Mouse (Mus musculus) right cerebral cortex, postnatal 14 days (tissue): ENCODE results near the gene Grin3b.

ENCODE experiments used
- DNase-seq: peaks from one replicate; pipeline ENCODE4 v3.0.0; 2022

Grin3b gene

GRCm38 (mm10) chr10:80019471-80020131, 49.1 kb downstream of the Grin3b start:
- no peak for DNase-seq

GRCm38 (mm10) chr10:80020191-80020590, 49.7 kb downstream of the Grin3b start:
- DNase-seq: no peak

- DNase-seq: no peak
These were observed 50.2 kb downstream of the Grin3b start for GRCm38 (mm10) chr10:80020603-80021319.

- DNase-seq: no peak
These were observed 50.8 kb downstream of the Grin3b start for GRCm38 (mm10) chr10:80021320-80021641.

- DNase-seq: no peak
These were observed 51.6 kb downstream of the Grin3b start for GRCm38 (mm10) chr10:80022164-80022563.

- no peak for DNase-seq
These were observed 52.3 kb downstream of the Grin3b start for GRCm38 (mm10) chr10:80022806-80023205.

- DNase-seq: no peak
These were observed 53.2 kb downstream of the Grin3b start for GRCm38 (mm10) chr10:80023758-80024157.

GRCm38 (mm10) chr10:80024229-80025043, 53.9 kb downstream of the Grin3b start:
- DNase-seq: no peak

GRCm38 (mm10) chr10:80025044-80025347, 54.5 kb downstream of the Grin3b start:
- no peak for DNase-seq

- no peak for DNase-seq
These were observed 54.9 kb downstream of the Grin3b start for GRCm38 (mm10) chr10:80025463-80025862.

GRCm38 (mm10) chr10:80025889-80026288, 55.4 kb downstream of the Grin3b start:
- DNase-seq: no peak
